Mouse (Mus musculus) WW6 (cell line): ENCODE data around the gene Arcn1.
"Not testable (repeated sequence)": the region's sequence is repeated elsewhere in the genome, so short reads cannot be mapped to it uniquely, and the experiment has no call there.

ENCODE experiments used
- DNase-seq: peaks from one replicate; pipeline ENCODE4 v3.0.0-alpha.2; 2013; ENCODE audit warnings: low read depth, low spot score

Gene Arcn1

GRCm38 (mm10) chr9:44767101-44768028, at the start of gene Arcn1, which contains the start of gene Ift46:
TSS of gene Arcn1 (minus strand) at chr9:44767845.
TSS of gene Ift46 (plus strand) at chr9:44767908.
- DNase-seq = peak; percentile 76

GRCm38 (mm10) chr9:44814179-44814578, 46.5 kb upstream of the Arcn1 start:
- DNase-seq = no peak

- DNase-seq = no peak
Measured at GRCm38 (mm10) chr9:44810316-44810715, 42.7 kb upstream of the Arcn1 start.

GRCm38 (mm10) chr9:44807778-44808177, 40.1 kb upstream of the Arcn1 start:
- DNase-seq = no peak

GRCm38 (mm10) chr9:44807141-44807540, 39.5 kb upstream of the Arcn1 start:
- DNase-seq = no peak

- DNase-seq = no peak
Measured at GRCm38 (mm10) chr9:44805536-44805935, 37.9 kb upstream of the Arcn1 start.

- DNase-seq = no peak
Measured at GRCm38 (mm10) chr9:44804678-44805077, 37.0 kb upstream of the Arcn1 start.

- DNase-seq = no peak
Measured at GRCm38 (mm10) chr9:44802808-44803450, 35.3 kb upstream of the Arcn1 start, which contains the start of gene Ttc36. TSS of gene Ttc36 (minus strand) at chr9:44803072.

- no peak for DNase-seq
Measured at GRCm38 (mm10) chr9:44801669-44802068, 34.0 kb upstream of the Arcn1 start.

- no peak for DNase-seq
Measured at GRCm38 (mm10) chr9:44799958-44800324, 32.3 kb upstream of the Arcn1 start.

GRCm38 (mm10) chr9:44799102-44799957, 31.7 kb upstream of the Arcn1 start, which contains the start of gene Tmem25:
TSS of gene Tmem25 (minus strand) at chr9:44799307.
- DNase-seq = peak; percentile 40

- DNase-seq = no peak
Measured at GRCm38 (mm10) chr9:44798298-44798697, 30.7 kb upstream of the Arcn1 start.

GRCm38 (mm10) chr9:44792842-44793241, 25.2 kb upstream of the Arcn1 start:
- DNase-seq = no peak

GRCm38 (mm10) chr9:44772750-44773651, 5.4 kb upstream of the Arcn1 start:
- peak; percentile 89 for DNase-seq

GRCm38 (mm10) chr9:44772392-44772749, 4.7 kb upstream of the Arcn1 start:
- DNase-seq = no peak

- no peak for DNase-seq
Measured at GRCm38 (mm10) chr9:44771376-44771775, 3.7 kb upstream of the Arcn1 start.

- not testable (repeated sequence) for DNase-seq
Measured at GRCm38 (mm10) chr9:44768029-44768394, 367 bp upstream of the Arcn1 start.

- no peak for DNase-seq
Measured at GRCm38 (mm10) chr9:44760873-44761272, 6.8 kb downstream of the Arcn1 start.

- no peak for DNase-seq
Measured at GRCm38 (mm10) chr9:44748473-44748872, 19.2 kb downstream of the Arcn1 start.

- DNase-seq = no peak
Measured at GRCm38 (mm10) chr9:44747341-44747740, 20.3 kb downstream of the Arcn1 start.

- DNase-seq = no peak
Measured at GRCm38 (mm10) chr9:44746666-44747065, 21.0 kb downstream of the Arcn1 start.
